Mouse (Mus musculus): ENCODE data around the gene Speer4f2. TPM values are rescaled to one million over a fixed set of nuclear protein-coding genes. Genes with fewer than 3 reads are reported as not detected.

The Speer4f2 gene
- total RNA-seq, 2 experiments from 2014 or later, result not detected

Other genes with a start within 250 kb of the Speer4f2 start
- gene Speer4f1, start 102.9 kb downstream of the Speer4f2 start, total RNA-seq (2021), result not detected
- gene Sema3c, start 201.1 kb downstream of the Speer4f2 start, total RNA-seq (2021), result 10 to 100 TPM; 46.6 to 49.0 TPM

Measured in gastrocnemius, adult 18-20 months (tissue).